In the genomic region with DNA sequence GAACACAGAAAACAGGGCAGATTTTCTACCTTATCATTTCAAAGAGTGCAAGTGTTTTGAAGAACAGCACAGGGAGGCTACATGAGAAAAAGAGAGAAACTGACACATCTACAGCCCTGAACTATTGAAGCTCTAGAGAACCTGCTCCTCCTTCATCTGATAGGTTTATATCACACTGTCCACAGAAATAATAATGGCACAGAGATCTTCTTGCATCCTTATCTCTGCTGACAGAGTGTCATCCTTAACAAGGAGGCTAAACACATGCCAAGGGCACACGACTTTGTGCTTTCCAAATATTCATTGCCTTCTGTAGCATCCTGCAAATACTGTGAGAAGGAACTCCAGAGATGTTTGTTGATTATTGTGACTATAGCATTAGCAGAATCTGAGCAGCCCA, we compare ENCODE assay signal across 12 mouse cellular contexts. TPM values are rescaled to one million over a fixed set of nuclear protein-coding genes. Genes with fewer than 3 reads are reported as not detected.
"Had no signal": no experiment of that assay in that cellular context is flagged by ENCODE, and none has a peak within 500 bp of the region (broad histone marks: within the 10 kb centered on the region; RNA-seq: fewer than 3 reads in every experiment).

No protein-coding gene starts in this region.

- ATAC-seq: liver, postnatal 0 days; lung, postnatal 0 days; midbrain, embryonic 13.5 days; midbrain, embryonic 16.5 days had no signal

- DNase-seq: liver, postnatal 0 days; lung, adult 2 months; lung, postnatal 14 days; lung, postnatal 36 days; right cerebral cortex, postnatal 14 days; thymus, adult 2 months; thymus, postnatal 25 days; thymus, postnatal 4 days had no signal

RNA-seq across cellular contexts. Expression of a gene that starts 45.1 kb away (rescaled TPM):
- total RNA-seq: megakaryocyte, adult 5-6 weeks had no signal
